Mouse (Mus musculus): ENCODE data around the gene Gm37419. TPM values are rescaled to one million over a fixed set of nuclear protein-coding genes. Genes with fewer than 3 reads are reported as not detected.

Gm37419 gene
- polyA plus RNA-seq, 1 experiment, result not detected

- Histone ChIP-seq H3K27ac (ENCODE audit: insufficient read depth, low read length) (no peak overlapping the region), H3K4me1 (ENCODE audit: control insufficient read depth, insufficient read depth, low read length) (peaks cover 7% of the 10 kb centered on the region), H3K4me3 (ENCODE audit: insufficient read depth, low read length) (no peak overlapping the region)
- TF ChIP-seq CTCF (IDR thresholded peaks at IDR 0.05; ENCODE audit: borderline replicate concordance, insufficient read depth, low read length) (no peak), POLR2A (IDR thresholded peaks at IDR 0.05; ENCODE audit: low read depth, low read length) (no peak)
Measured at GRCm38 (mm10) chr16:23991846-23992580, 3.7 kb downstream of the Gm37419 start.

DNA sequence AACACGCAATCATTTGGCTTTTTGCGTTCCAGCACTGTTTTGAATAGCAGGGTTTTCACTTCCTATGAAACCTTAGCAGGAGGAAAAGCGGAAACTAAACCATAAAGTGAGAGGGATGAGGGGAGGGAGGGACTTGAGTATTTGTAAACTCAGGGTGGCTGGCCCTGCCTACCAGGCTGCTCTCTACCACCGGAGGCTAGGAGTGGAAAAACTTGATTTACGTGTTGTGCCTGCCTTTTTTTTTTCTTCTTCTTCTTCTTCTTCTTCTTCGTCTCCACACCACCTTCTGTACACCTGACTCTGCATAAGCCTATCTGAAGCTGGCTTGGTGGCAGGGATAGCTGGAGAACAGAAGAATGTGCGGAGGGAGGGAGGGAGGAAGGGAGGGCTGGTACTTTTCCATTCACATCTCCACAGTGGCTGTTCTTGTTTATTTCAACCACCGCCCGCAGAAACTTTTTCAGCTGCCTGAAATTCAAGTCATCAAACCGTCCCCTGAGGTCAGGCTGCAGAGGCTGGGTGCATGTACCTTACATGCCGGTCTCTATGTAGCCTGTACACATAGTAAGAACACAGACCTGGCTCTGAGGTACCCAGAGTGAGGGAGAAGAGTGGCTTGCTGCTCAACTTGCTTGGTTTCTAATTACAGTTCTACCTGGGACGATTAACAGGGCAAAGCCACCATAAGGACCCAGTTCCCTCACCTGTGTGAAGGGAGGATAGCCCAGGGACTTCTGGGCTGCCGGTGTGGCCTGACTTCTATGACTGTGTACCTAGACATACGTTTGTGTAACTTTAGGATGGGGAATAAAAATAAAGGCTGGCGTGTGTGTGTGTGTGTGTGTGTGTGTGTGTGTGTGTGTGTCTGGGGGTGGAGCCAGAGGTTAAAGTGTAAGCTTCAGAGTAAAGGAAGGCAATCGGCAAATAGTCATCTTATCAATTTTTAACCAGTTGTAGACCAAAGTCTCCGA is 5.4 kb downstream of the Gm37419 start:
- H3K27ac ChIP-seq (ENCODE audit: insufficient read depth, low read length), result no peak overlapping the region
- H3K4me3 ChIP-seq (ENCODE audit: insufficient read depth, low read length), result no peak overlapping the region
- peaks cover 7% of the 10 kb centered on the region for H3K4me1 ChIP-seq (ENCODE audit: control insufficient read depth, insufficient read depth, low read length)

GRCm38 (mm10) chr16:23996342-23996741 is 8.1 kb downstream of the Gm37419 start:
- H3K4me3 ChIP-seq (ENCODE audit: insufficient read depth, low read length), result no peak overlapping the region
- H3K4me1 ChIP-seq (ENCODE audit: control insufficient read depth, insufficient read depth, low read length), result peaks cover 6% of the 10 kb centered on the region; the same call in 1 of the 2 replicates
- H3K27ac ChIP-seq (ENCODE audit: insufficient read depth, low read length), result no peak overlapping the region
- no peak for TF ChIP-seq CTCF (IDR thresholded peaks at IDR 0.05; ENCODE audit: borderline replicate concordance, insufficient read depth, low read length)
- no peak for TF ChIP-seq POLR2A (IDR thresholded peaks at IDR 0.05; ENCODE audit: low read depth, low read length)

More for the DNA sequence above, 5.4 kb downstream of the Gm37419 start:
- no peak for TF ChIP-seq CTCF (IDR thresholded peaks at IDR 0.05; ENCODE audit: borderline replicate concordance, insufficient read depth, low read length)

GRCm38 (mm10) chr16:23997228-23997627 is 8.9 kb downstream of the Gm37419 start:
- Histone ChIP-seq H3K4me1 (ENCODE audit: control insufficient read depth, insufficient read depth, low read length) (peaks cover 5% of the 10 kb centered on the region; the same call in 1 of the 2 replicates), H3K27ac (ENCODE audit: insufficient read depth, low read length) (no peak overlapping the region), H3K4me3 (ENCODE audit: insufficient read depth, low read length) (no peak overlapping the region)
- no peak for TF ChIP-seq CTCF (IDR thresholded peaks at IDR 0.05; ENCODE audit: borderline replicate concordance, insufficient read depth, low read length)
- no peak for TF ChIP-seq POLR2A (IDR thresholded peaks at IDR 0.05; ENCODE audit: low read depth, low read length)

GRCm38 (mm10) chr16:23997912-23998311 is 9.6 kb downstream of the Gm37419 start:
- peaks cover 5% of the 10 kb centered on the region; the same call in 1 of the 2 replicates for H3K4me1 ChIP-seq (ENCODE audit: control insufficient read depth, insufficient read depth, low read length)
- TF ChIP-seq POLR2A (IDR thresholded peaks at IDR 0.05; ENCODE audit: low read depth, low read length) (no peak), CTCF (IDR thresholded peaks at IDR 0.05; ENCODE audit: borderline replicate concordance, insufficient read depth, low read length) (no peak)

GRCm38 (mm10) chr16:24005928-24006327 is 17.6 kb downstream of the Gm37419 start:
- no peak for TF ChIP-seq POLR2A (IDR thresholded peaks at IDR 0.05; ENCODE audit: low read depth, low read length)
- TF ChIP-seq CTCF (IDR thresholded peaks at IDR 0.05; ENCODE audit: borderline replicate concordance, insufficient read depth, low read length), result no peak
- no peaks in the 10 kb centered on the region for H3K4me1 ChIP-seq (ENCODE audit: control insufficient read depth, insufficient read depth, low read length)
- no peak overlapping the region for H3K27ac ChIP-seq (ENCODE audit: insufficient read depth, low read length)
- no peak overlapping the region for H3K4me3 ChIP-seq (ENCODE audit: insufficient read depth, low read length)

More at GRCm38 (mm10) chr16:23997912-23998311, 9.6 kb downstream of the Gm37419 start:
- H3K4me3 ChIP-seq (ENCODE audit: insufficient read depth, low read length), result no peak overlapping the region
- no peak overlapping the region for H3K27ac ChIP-seq (ENCODE audit: insufficient read depth, low read length)

GRCm38 (mm10) chr16:24009891-24010290 is 21.6 kb downstream of the Gm37419 start:
- Histone ChIP-seq H3K27ac (ENCODE audit: insufficient read depth, low read length) (no peak overlapping the region), H3K4me3 (ENCODE audit: insufficient read depth, low read length) (no peak overlapping the region), H3K4me1 (ENCODE audit: control insufficient read depth, insufficient read depth, low read length) (no peaks in the 10 kb centered on the region)
- TF ChIP-seq POLR2A (IDR thresholded peaks at IDR 0.05; ENCODE audit: low read depth, low read length), result no peak
- no peak for TF ChIP-seq CTCF (IDR thresholded peaks at IDR 0.05; ENCODE audit: borderline replicate concordance, insufficient read depth, low read length)

DNA sequence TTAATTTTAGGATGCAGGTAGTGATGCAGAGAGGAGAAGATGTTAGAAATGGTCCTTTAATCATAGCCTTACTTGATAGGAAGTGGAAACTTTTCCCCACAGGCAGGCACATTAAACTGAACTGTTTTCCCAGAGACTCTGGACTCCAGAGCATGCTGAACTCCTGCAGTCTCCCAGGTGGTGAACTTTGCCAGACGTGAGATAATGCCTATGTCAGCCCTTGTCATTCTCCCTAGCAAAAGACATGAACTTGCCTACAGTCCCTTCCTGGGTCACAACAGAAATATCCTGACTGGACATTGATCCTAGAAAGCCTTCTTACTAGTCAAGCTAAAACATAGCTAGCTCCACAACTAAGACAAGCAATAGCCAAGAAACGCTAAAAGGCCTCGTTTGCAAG is 23.0 kb downstream of the Gm37419 start:
- no peak overlapping the region for H3K4me3 ChIP-seq (ENCODE audit: insufficient read depth, low read length)
- no peak for TF ChIP-seq POLR2A (IDR thresholded peaks at IDR 0.05; ENCODE audit: low read depth, low read length)
- no peak for TF ChIP-seq CTCF (IDR thresholded peaks at IDR 0.05; ENCODE audit: borderline replicate concordance, insufficient read depth, low read length)
- H3K4me1 ChIP-seq (ENCODE audit: control insufficient read depth, insufficient read depth, low read length), result no peaks in the 10 kb centered on the region
- H3K27ac ChIP-seq (ENCODE audit: insufficient read depth, low read length), result no peak overlapping the region

- no peaks in the 10 kb centered on the region for H3K4me1 ChIP-seq (ENCODE audit: control insufficient read depth, insufficient read depth, low read length)
- no peak for TF ChIP-seq POLR2A (IDR thresholded peaks at IDR 0.05; ENCODE audit: low read depth, low read length)
- no peak for TF ChIP-seq CTCF (IDR thresholded peaks at IDR 0.05; ENCODE audit: borderline replicate concordance, insufficient read depth, low read length)
- no peak overlapping the region for H3K27ac ChIP-seq (ENCODE audit: insufficient read depth, low read length)
- H3K4me3 ChIP-seq (ENCODE audit: insufficient read depth, low read length), result no peak overlapping the region
Measured at GRCm38 (mm10) chr16:24012066-24012465, 23.8 kb downstream of the Gm37419 start.
